Mouse (Mus musculus): ENCODE data around the gene Hbb-bs. TPM values are rescaled to one million over a fixed set of nuclear protein-coding genes. Genes with fewer than 3 reads are reported as not detected.

Gene Hbb-bs
- polyA plus RNA-seq (2015; fragmentation: Nextera tagmentation; extraction: Ambion mirVana) = 51,353 and 55,260 TPM in 2 replicates

GRCm38 (mm10) chr7:103827808-103828207, at the start of gene Hbb-bs:
Hbb-bs (minus strand) TSS chr7:103828096.
- WGBS (ENCODE audit: insufficient replicate concordance) = 61% methylated on average over 4 of the region's 4 CpGs
- DNase-seq = peak; percentile 79
- Histone ChIP-seq H3K4me2 (ENCODE audit: low read depth, low read length) (peak within 1 kb of the TSS; percentile 39), H3K9me3 (ENCODE audit: low read length) (no peaks in the 10 kb centered on the region), H3K4me1 (ENCODE audit: insufficient read depth) (0 out of 2 replicates have a peak, but pooled peaks cover 2% of the 10 kb centered on the region), H3K4me3 (ENCODE audit: low read depth, low read length) (0 out of 2 replicates have a peak within 1 kb of the TSS, but pooled peaks have one; percentile 30), H3K36me3 (replicated peaks; ENCODE audit: insufficient read depth, low read length) (no peaks in the 10 kb centered on the region), H3K9ac (replicated peaks) (peak within 1 kb of the TSS; percentile 41; the same call in 1 of the 2 replicates), H3K27ac (ENCODE audit: low read depth) (peak within 1 kb of the TSS; percentile 96), H3K27me3 (ENCODE audit: insufficient read depth, low read length) (no peaks in the 10 kb centered on the region)
- TF ChIP-seq CTCF (IDR thresholded peaks at IDR 0.05; ENCODE audit: low read depth) (no peak), EP300 (IDR thresholded peaks at IDR 0.05; ENCODE audit: low read depth) (peak; percentile 96)
- ATAC-seq = peak; percentile 92

DNA sequence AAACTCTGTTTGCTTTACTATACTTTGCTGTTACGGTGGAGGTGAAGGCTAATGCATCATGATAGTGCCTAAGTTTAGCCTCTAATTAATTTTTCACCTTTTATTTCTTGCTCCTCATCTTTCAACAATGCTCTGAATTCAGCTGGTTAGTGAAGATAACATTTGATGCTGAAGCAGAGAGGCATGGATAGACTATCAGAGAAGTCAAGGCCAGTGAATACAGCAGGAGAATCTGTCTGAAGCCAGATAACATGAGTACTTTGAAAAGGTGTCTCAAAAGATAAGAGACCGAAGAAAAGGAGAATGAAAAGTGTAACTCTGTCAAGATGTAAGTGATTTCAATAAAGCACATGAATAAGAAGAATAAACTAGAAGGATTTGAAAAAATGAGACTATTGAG, 49.2 kb upstream of the Hbb-bs start:
- peaks cover 16% of the 10 kb centered on the region for H3K4me1 ChIP-seq (ENCODE audit: insufficient read depth)
- H3K27ac ChIP-seq (ENCODE audit: low read depth) = peak overlapping the region; percentile 74; the same call in 1 of the 2 replicates
- H3K4me2 ChIP-seq (ENCODE audit: low read depth, low read length) = no peak overlapping the region
- no peaks in the 10 kb centered on the region for H3K36me3 ChIP-seq (replicated peaks; ENCODE audit: insufficient read depth, low read length)
- no peak overlapping the region for H3K9ac ChIP-seq (replicated peaks)
- DNase-seq (no peak), ATAC-seq (peak; percentile 93)
- H3K9me3 ChIP-seq (ENCODE audit: low read length) = no peaks in the 10 kb centered on the region
- no peak overlapping the region for H3K4me3 ChIP-seq (ENCODE audit: low read depth, low read length)
- no peaks in the 10 kb centered on the region for H3K27me3 ChIP-seq (ENCODE audit: insufficient read depth, low read length)
- TF ChIP-seq EP300 (IDR thresholded peaks at IDR 0.05; ENCODE audit: low read depth) (peak; percentile 100), CTCF (IDR thresholded peaks at IDR 0.05; ENCODE audit: low read depth) (no peak)
- WGBS (ENCODE audit: insufficient replicate concordance) = 52% methylated on average over 2 of the region's 2 CpGs

DNA sequence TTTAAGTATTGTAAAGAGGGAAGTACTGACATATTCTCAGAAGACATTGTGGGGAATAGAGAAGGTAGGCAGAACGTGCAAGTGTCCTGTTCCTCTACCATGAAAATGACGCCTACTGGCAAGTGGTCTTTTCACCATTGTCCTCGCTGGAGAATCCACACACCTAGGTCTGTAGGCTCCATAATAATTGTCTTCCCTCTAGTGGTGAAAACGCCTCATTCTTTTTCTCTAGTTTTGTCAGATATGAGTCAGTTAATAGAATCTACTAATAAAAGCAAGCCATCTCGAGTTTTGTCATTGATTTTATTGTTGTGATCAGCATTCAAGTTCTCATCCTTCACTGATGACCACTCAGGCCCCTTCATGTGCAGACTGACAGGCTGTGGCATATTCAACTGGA, 46.6 kb upstream of the Hbb-bs start:
- ATAC-seq = no peak
- Histone ChIP-seq H3K4me3 (ENCODE audit: low read depth, low read length) (no peak overlapping the region), H3K4me2 (ENCODE audit: low read depth, low read length) (peak overlapping the region; percentile 10; the same call in 1 of the 2 replicates), H3K36me3 (replicated peaks; ENCODE audit: insufficient read depth, low read length) (no peaks in the 10 kb centered on the region), H3K27me3 (ENCODE audit: insufficient read depth, low read length) (no peaks in the 10 kb centered on the region), H3K9me3 (ENCODE audit: low read length) (no peaks in the 10 kb centered on the region), H3K9ac (replicated peaks) (0 out of 2 replicates have a peak overlapping the region, but pooled peaks have one; percentile 3), H3K4me1 (ENCODE audit: insufficient read depth) (peaks cover 17% of the 10 kb centered on the region), H3K27ac (ENCODE audit: low read depth) (peak overlapping the region; percentile 53)
- DNase-seq = no peak
- WGBS (ENCODE audit: insufficient replicate concordance) = 33% methylated on average over 5 of the region's 5 CpGs
- no peak for TF ChIP-seq EP300 (IDR thresholded peaks at IDR 0.05; ENCODE audit: low read depth)
- TF ChIP-seq CTCF (IDR thresholded peaks at IDR 0.05; ENCODE audit: low read depth) = peak; percentile 60

- peak; percentile 72 for TF ChIP-seq CTCF (IDR thresholded peaks at IDR 0.05; ENCODE audit: low read depth)
- TF ChIP-seq EP300 (IDR thresholded peaks at IDR 0.05; ENCODE audit: low read depth) = peak; percentile 62; the same call in 1 of the 2 replicates
- H3K27ac ChIP-seq (ENCODE audit: low read depth) = peak overlapping the region; percentile 80
- no peak for ATAC-seq
- peak overlapping the region; percentile 47; the same call in 1 of the 2 replicates for H3K4me2 ChIP-seq (ENCODE audit: low read depth, low read length)
- H3K4me1 ChIP-seq (ENCODE audit: insufficient read depth) = peaks cover 10% of the 10 kb centered on the region
- DNase-seq = no peak
- 2% methylated on average over 1 of the region's 1 CpGs for WGBS (ENCODE audit: insufficient replicate concordance)
- no peaks in the 10 kb centered on the region for H3K9me3 ChIP-seq (ENCODE audit: low read length)
- peak overlapping the region; percentile 35; the same call in 1 of the 2 replicates for H3K9ac ChIP-seq (replicated peaks)
- no peaks in the 10 kb centered on the region for H3K36me3 ChIP-seq (replicated peaks; ENCODE audit: insufficient read depth, low read length)
- H3K4me3 ChIP-seq (ENCODE audit: low read depth, low read length) = no peak overlapping the region
- H3K27me3 ChIP-seq (ENCODE audit: insufficient read depth, low read length) = no peaks in the 10 kb centered on the region
Measured at GRCm38 (mm10) chr7:103873064-103873463, 45.2 kb upstream of the Hbb-bs start.

DNA sequence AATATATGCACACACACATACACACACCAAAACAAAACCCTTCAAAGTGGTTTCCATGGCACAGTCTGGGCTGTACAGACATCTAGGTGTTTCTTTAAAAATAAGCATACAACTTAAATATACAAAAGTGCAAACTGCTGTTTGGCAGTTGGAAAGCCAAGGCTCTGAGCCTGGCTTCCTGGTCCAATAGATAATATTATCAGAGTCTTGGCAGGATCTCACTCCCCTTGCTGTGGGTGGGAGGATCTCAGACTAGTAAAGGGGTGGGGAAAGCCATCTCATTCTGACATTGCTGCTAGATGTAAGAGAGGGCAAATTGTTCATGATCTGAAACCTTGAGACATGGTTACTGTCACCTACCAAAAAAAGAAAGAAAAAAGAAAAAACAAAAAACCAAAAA, 42.8 kb upstream of the Hbb-bs start:
- Histone ChIP-seq H3K9ac (replicated peaks) (peak overlapping the region; percentile 50), H3K4me1 (ENCODE audit: insufficient read depth) (peaks cover 6% of the 10 kb centered on the region)

DNA sequence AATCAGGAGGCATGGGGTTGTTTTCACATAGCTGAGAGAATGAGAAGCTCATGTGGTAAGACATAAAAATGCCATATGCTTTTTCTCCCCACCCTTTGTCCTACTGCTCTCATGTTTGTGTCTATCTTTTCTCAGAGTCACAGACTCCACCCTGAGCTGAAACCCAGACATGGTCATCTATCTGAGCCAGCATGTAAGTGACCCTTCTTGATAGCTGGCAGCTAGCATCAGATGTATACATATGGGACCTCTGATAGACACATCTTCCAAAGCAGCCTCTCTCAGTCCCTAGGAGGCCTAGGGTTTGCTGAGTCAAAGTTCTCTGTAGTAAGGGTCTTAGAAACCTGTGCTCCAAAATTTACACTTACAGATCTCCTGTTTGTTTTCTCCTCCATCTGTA, 37.8 kb upstream of the Hbb-bs start:
- DNase-seq = peak; percentile 37
- Histone ChIP-seq H3K27me3 (ENCODE audit: insufficient read depth, low read length) (no peaks in the 10 kb centered on the region), H3K9me3 (ENCODE audit: low read length) (no peaks in the 10 kb centered on the region), H3K36me3 (replicated peaks; ENCODE audit: insufficient read depth, low read length) (no peaks in the 10 kb centered on the region), H3K9ac (replicated peaks) (peak overlapping the region; percentile 52; the same call in 1 of the 2 replicates), H3K4me1 (ENCODE audit: insufficient read depth) (peaks cover 15% of the 10 kb centered on the region), H3K27ac (ENCODE audit: low read depth) (peak overlapping the region; percentile 92), H3K4me3 (ENCODE audit: low read depth, low read length) (no peak overlapping the region), H3K4me2 (ENCODE audit: low read depth, low read length) (peak overlapping the region; percentile 29; the same call in 1 of the 2 replicates)
- TF ChIP-seq EP300 (IDR thresholded peaks at IDR 0.05; ENCODE audit: low read depth) (peak; percentile 100), CTCF (IDR thresholded peaks at IDR 0.05; ENCODE audit: low read depth) (no peak)
- ATAC-seq = peak; percentile 81

More for the DNA sequence above, 42.8 kb upstream of the Hbb-bs start:
- DNase-seq = peak; percentile 51
- Histone ChIP-seq H3K27ac (ENCODE audit: low read depth) (peak overlapping the region; percentile 96), H3K36me3 (replicated peaks; ENCODE audit: insufficient read depth, low read length) (no peaks in the 10 kb centered on the region), H3K4me2 (ENCODE audit: low read depth, low read length) (peak overlapping the region; percentile 38; the same call in 1 of the 2 replicates), H3K9me3 (ENCODE audit: low read length) (no peaks in the 10 kb centered on the region), H3K27me3 (ENCODE audit: insufficient read depth, low read length) (no peaks in the 10 kb centered on the region), H3K4me3 (ENCODE audit: low read depth, low read length) (no peak overlapping the region)
- TF ChIP-seq CTCF (IDR thresholded peaks at IDR 0.05; ENCODE audit: low read depth) (no peak), EP300 (IDR thresholded peaks at IDR 0.05; ENCODE audit: low read depth) (peak; percentile 100)
- ATAC-seq = peak; percentile 91
